Mouse (Mus musculus): ENCODE results near the gene Slc52a3.

DNA sequence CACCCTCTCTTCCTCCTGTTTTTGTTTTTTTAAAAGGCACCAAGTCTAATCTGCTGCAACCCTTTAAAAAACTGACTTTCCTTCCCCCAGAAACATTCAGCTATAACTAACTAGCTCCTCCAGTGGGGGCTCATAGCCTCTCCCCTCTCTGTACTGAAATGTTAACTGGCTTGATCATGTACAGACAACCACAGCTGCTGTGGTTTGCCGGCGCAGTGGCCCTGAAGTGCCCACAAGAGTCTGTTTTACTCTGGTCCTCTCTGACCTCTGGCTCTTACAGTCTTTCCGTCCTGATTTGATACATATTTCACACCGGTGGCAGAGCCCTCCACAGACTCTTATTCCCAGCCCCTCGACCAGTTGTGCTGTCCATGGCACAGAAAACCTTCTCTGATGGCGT is 15.0 kb upstream of the Slc52a3 start:
- no peak for TF ChIP-seq CTCF (IDR thresholded peaks at IDR 0.05; ENCODE audit: borderline replicate concordance, insufficient read depth, low read length)
- TF ChIP-seq POLR2A (IDR thresholded peaks at IDR 0.05; ENCODE audit: low read depth, low read length), result no peak

Data from embryonic fibroblast, embryonic 13.5 days (primary cell).